15 mouse cellular contexts compared by ENCODE assay signal in genomic region chr9:32006350-32006749, GRCm38 (mm10).
DNase-seq lines count a peak whose midpoint lies in the region; ATAC-seq and TF ChIP-seq lines count a peak whose summit lies in the region.
"Had no signal": no experiment of that assay in that cellular context is flagged by ENCODE, and none has a peak within 500 bp of the region (broad histone marks: within the 10 kb centered on the region; RNA-seq: fewer than 3 reads in every experiment).

No protein-coding gene starts in this region.

- no peak for TF ChIP-seq CTCF in liver, adult 2 months (IDR thresholded peaks at IDR 0.05; ENCODE audit: low read depth, low read length)
- no peak for TF ChIP-seq CTCF in intestine, postnatal 0 days (IDR thresholded peaks at IDR 0.05; ENCODE audit: low read depth)

- no peak overlapping the region for H3K4me3 ChIP-seq in liver, adult 2 months (ENCODE audit: insufficient read depth, low read depth, low read length)
- no peak overlapping the region for H3K4me3 ChIP-seq in intestine, postnatal 0 days (ENCODE audit: low read depth, low read length)
- H3K4me3 ChIP-seq: heart, embryonic 10.5 days had no signal

- peak overlapping the region; percentile 21; the same call in 1 of the 2 replicates for H3K4me2 ChIP-seq in intestine, postnatal 0 days (replicated peaks; ENCODE audit: low read depth)
- H3K4me2 ChIP-seq: hindbrain, embryonic 14.5 days; lung, embryonic 14.5 days had no signal

- H3K27ac ChIP-seq in liver, adult 2 months (replicated peaks; ENCODE audit: insufficient read depth, low read depth, low read length) = peak overlapping the region; percentile 67
- H3K27ac ChIP-seq in intestine, postnatal 0 days (ENCODE audit: low read depth, low read length) = no peak overlapping the region
- H3K27ac ChIP-seq: heart, embryonic 10.5 days; hindbrain, embryonic 14.5 days had no signal

- ATAC-seq in intestine, postnatal 0 days = no peak

- peaks cover 22% of the 10 kb centered on the region for H3K4me1 ChIP-seq in liver, adult 2 months (ENCODE audit: control insufficient read depth, insufficient read depth, low read length)
- peaks cover 13% of the 10 kb centered on the region; the same call in 1 of the 2 replicates for H3K4me1 ChIP-seq in intestine, postnatal 0 days (replicated peaks; ENCODE audit: control insufficient read depth, insufficient read depth, low read length)

- H3K36me3 ChIP-seq in liver, adult 2 months (ENCODE audit: control insufficient read depth, insufficient read depth, low read length) = no peaks in the 10 kb centered on the region
- no peaks in the 10 kb centered on the region for H3K36me3 ChIP-seq in intestine, postnatal 0 days (ENCODE audit: control insufficient read depth, insufficient read depth)
- H3K36me3 ChIP-seq: G1E; heart, embryonic 10.5 days had no signal

- no peaks in the 10 kb centered on the region for H3K27me3 ChIP-seq in liver, adult 2 months (ENCODE audit: control insufficient read depth, insufficient read depth, low read length)
- no peaks in the 10 kb centered on the region for H3K27me3 ChIP-seq in intestine, postnatal 0 days (replicated peaks; ENCODE audit: control insufficient read depth, insufficient read depth, low read length)

- WGBS in liver, adult 2 months = 19% methylated on average over 4 of the region's 4 CpGs
- WGBS in intestine, postnatal 0 days = 24% methylated on average over 4 of the region's 4 CpGs

- peak; percentile 66 to 68 for DNase-seq in heart, adult 18-20 months
- no peak for DNase-seq in heart, adult 8-10 months (ENCODE audit: low spot score)
- peak; percentile 97 for DNase-seq in liver, adult 2 months (ENCODE audit: extremely low read depth, low read depth, low spot score)
- no peak for DNase-seq in liver
- DNase-seq in cerebellum, adult 11-12 months = peak; percentile 87
- no peak for DNase-seq in layer of hippocampus, postnatal 36 days
- DNase-seq in embryo, embryonic 10.5 days (ENCODE audit: low spot score) = no peak
- DNase-seq: B cell, adult 2 months; lung, embryonic 14.5 days; right cerebral cortex, postnatal 25 days; thymus, postnatal 4 days had no signal

- peak overlapping the region; percentile 16; the same call in 1 of the 2 replicates for H3K9ac ChIP-seq in liver, adult 2 months (ENCODE audit: low read depth, low read length)
- no peak overlapping the region for H3K9ac ChIP-seq in intestine, postnatal 0 days (ENCODE audit: low read depth, low read length)
- H3K9ac ChIP-seq: hindbrain, embryonic 14.5 days; lung, embryonic 14.5 days had no signal

- H3K9me3 ChIP-seq in intestine, postnatal 0 days (ENCODE audit: control insufficient read depth) = no peaks in the 10 kb centered on the region
- H3K9me3 ChIP-seq: heart, embryonic 10.5 days had no signal

- TF ChIP-seq POLR2A in liver, adult 2 months (IDR thresholded peaks at IDR 0.05; ENCODE audit: extremely low read depth, insufficient read depth, low read length) = no peak

- H3K79me2 ChIP-seq in liver, adult 2 months (ENCODE audit: control insufficient read depth, insufficient read depth, low read length) = peaks cover 5% of the 10 kb centered on the region; the same call in 1 of the 2 replicates

Comparison
In these comparisons a context has a peak if more than half of its experiments do, and no peak if none do; other contexts are left out.
1. DNase-seq: peak in heart, adult 18-20 months (2 of 2), liver, adult 2 months (single experiment) and cerebellum, adult 11-12 months (single experiment); none in heart, adult 8-10 months (single experiment), liver (single experiment), layer of hippocampus, postnatal 36 days (0 of 2) and embryo, embryonic 10.5 days (single experiment).